Mouse (Mus musculus): ENCODE measurements around the gene Fggy.

Fggy gene

GRCm38 (mm10) chr4:95915628-95916579, 358.6 kb downstream of the Fggy start:
- DNase-seq, result no peak

GRCm38 (mm10) chr4:95917703-95918102, 360.4 kb downstream of the Fggy start:
- no peak for DNase-seq

- DNase-seq, result no peak
These were observed 363.1 kb downstream of the Fggy start for GRCm38 (mm10) chr4:95920448-95920847.

- peak; percentile 80 for DNase-seq
These were observed 367.2 kb downstream of the Fggy start for GRCm38 (mm10) chr4:95924210-95925184.

GRCm38 (mm10) chr4:95928846-95929245, 371.5 kb downstream of the Fggy start:
- no peak for DNase-seq

- no peak for DNase-seq
These were observed 372.6 kb downstream of the Fggy start for GRCm38 (mm10) chr4:95929936-95930335.

- no peak for DNase-seq
These were observed 374.0 kb downstream of the Fggy start for GRCm38 (mm10) chr4:95931331-95931730.

- no peak for DNase-seq
These were observed 376.6 kb downstream of the Fggy start for GRCm38 (mm10) chr4:95933801-95934356.

- DNase-seq, result no peak
These were observed 377.2 kb downstream of the Fggy start for GRCm38 (mm10) chr4:95934384-95935035.

GRCm38 (mm10) chr4:95938701-95939100, 381.4 kb downstream of the Fggy start:
- DNase-seq, result no peak

- DNase-seq, result no peak
These were observed 390.6 kb downstream of the Fggy start for GRCm38 (mm10) chr4:95947896-95948295.

- DNase-seq, result no peak
These were observed 396.0 kb downstream of the Fggy start for GRCm38 (mm10) chr4:95953328-95953727.

GRCm38 (mm10) chr4:95966928-95967724, 409.8 kb downstream of the Fggy start, which contains the start of gene Hook1:
Gene Hook1, plus strand, starts transcription at chr4:95967240.
- DNase-seq, result peak; percentile 91 to 93

All from B cell, adult 2 months (primary cell).